Mouse (Mus musculus) kidney, adult 2 months (tissue): ENCODE measurements around the gene Sgcd. TPM values are rescaled to one million over a fixed set of nuclear protein-coding genes. Genes with fewer than 3 reads are reported as not detected.

Experiments used
- DNase-seq: peaks from one replicate; pipeline ENCODE4 v3.0.0; 2021
- H3K27ac ChIP-seq: fragments of 200-500 bp; 2 replicates; pipeline ENCODE4 v1.5.1; 2012; ENCODE audit warnings: low read depth, low read length, control low read depth, inconsistent platforms; ENCODE audit not compliant: insufficient read depth
- H3K27me3 ChIP-seq: fragments of 200-500 bp; replicated peaks from 2 replicates; pipeline ENCODE4 v1.6.1; 2012; ENCODE audit warnings: mild to moderate bottlenecking, moderate library complexity, low read length, inconsistent platforms; ENCODE audit not compliant: control insufficient read depth, insufficient read depth
- H3K36me3 ChIP-seq: fragments of 200-500 bp; 2 replicates; pipeline ENCODE4 v1.6.1; 2012; ENCODE audit warnings: mild to moderate bottlenecking, moderate library complexity, low read length, inconsistent platforms; ENCODE audit not compliant: control insufficient read depth, insufficient read depth
- H3K4me1 ChIP-seq: fragments of 200-500 bp; 2 replicates; pipeline ENCODE4 v1.6.1; 2011; ENCODE audit warnings: low read length; ENCODE audit not compliant: control insufficient read depth, insufficient read depth
- H3K4me3 ChIP-seq: fragments of 200-500 bp; 2 replicates; pipeline ENCODE4 v1.5.1; 2011; ENCODE audit warnings: mild to moderate bottlenecking, low read depth, low read length, control low read depth; ENCODE audit not compliant: insufficient read depth
- CTCF ChIP-seq: fragments of 200-500 bp; conservative IDR thresholded peaks from 2 replicates; pipeline ENCODE4 v1.5.1; 2011; ENCODE audit warnings: low read depth, mild to moderate bottlenecking, control low read depth, low read length, moderate library complexity, mixed read lengths; ENCODE audit not compliant: insufficient read depth, insufficient read length
- POLR2A ChIP-seq: fragments of 200-500 bp; IDR thresholded peaks from one replicate; pipeline ENCODE4 v1.6.1; 2011; ENCODE audit warnings: low read depth, low read length, control low read depth
- WGBS: fragments of 180-500 bp; shearing (Covaris S2); methylation state at CpG from one replicate; pipeline ENCODE4 v1.1.7; 2018; 5-methylcytosine and 5-hydroxymethylcytosine counted together
- polyA plus RNA-seq: library from polyadenylated mRNA; depleted of rRNA; stranded (reverse); fragments of >200 nt; gene quantifications from 2 replicates; pipeline ENCODE4 v1.2.3, GENCODE M21; 2012

Sgcd gene
- polyA plus RNA-seq, 1 experiment: 0.74 TPM

DNA sequence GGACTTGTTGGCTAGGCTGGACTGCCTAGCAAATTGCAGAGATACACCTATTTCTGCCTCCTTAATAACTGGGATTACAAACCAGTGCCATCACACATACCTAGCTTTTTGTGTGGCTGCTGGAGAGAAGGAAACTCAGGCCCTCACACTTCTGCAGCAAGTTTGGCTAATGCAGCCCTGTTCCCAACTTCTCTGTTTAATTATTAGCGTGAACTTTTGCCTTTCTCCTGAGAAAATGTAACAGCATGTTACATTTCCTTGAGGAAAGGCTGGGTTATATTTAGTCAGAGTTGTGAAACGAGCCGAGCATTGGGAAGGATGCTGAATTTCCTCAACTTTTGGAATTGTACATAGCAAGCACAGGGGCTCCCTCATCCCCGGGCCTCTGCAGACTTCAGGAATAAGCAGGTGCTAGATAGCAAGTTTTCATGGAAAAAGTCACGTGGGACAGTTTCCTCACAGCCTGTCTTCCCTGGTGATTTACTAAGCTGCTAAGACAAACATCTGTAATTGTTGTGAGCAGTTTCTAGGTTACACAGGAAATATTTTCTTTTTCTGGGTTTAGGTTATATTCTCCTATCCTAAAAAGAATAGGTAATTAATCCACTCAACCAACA lies 895.4 kb downstream of the Sgcd start:
- peak overlapping the region; percentile 38; the same call in 1 of the 2 replicates for H3K27ac ChIP-seq
- no peaks in the 10 kb centered on the region for H3K27me3 ChIP-seq
- no peaks in the 10 kb centered on the region for H3K36me3 ChIP-seq
- H3K4me1 ChIP-seq: peaks cover 6% of the 10 kb centered on the region; the same call in 1 of the 2 replicates
- 11% methylated on average over 5 of the region's 5 CpGs for WGBS
- TF ChIP-seq POLR2A (no peak), CTCF (no peak)
- peak; percentile 67 for DNase-seq
- no peak overlapping the region for H3K4me3 ChIP-seq

DNA sequence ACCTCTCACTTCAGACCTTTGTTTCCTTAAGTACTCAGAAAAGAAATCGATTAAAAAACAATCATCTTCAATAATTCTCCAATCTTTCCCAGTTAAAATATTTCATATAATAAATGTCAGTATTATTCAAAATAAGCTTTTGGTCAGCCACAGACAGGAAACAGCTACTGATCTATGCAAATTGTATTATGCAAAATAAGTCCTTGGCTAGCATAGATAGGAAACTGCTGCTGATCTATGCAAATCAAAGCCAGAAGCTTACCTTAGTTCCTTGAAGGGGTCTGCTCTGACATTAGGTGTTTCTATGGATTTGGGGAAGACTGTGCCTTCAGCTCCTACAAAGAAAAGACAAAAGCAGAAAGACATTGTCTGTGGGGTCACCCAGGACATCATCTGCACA lies 906.3 kb downstream of the Sgcd start:
- DNase-seq: no peak

DNA sequence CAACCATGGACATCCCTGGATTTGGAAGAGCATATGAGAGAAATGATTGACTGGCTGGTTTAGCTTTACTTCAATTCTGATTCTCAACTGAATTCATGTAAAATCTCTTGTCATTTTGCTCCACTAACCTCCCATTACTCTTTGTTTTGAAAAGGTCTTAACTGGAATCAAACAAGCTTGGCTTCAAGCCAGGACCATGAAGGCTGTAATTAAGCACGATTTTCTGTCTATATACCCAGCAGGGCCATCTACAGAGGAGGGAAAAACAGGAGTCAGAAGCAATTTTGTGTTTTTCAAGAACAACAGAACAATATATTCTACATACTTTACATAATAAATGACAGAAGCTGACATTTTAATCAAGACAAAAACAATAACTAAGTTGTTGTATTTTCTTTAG lies 915.2 kb downstream of the Sgcd start:
- WGBS: 28% methylated on average over 1 of the region's 1 CpGs

More for the DNA sequence above, 906.3 kb downstream of the Sgcd start:
- 96% methylated on average over 1 of the region's 1 CpGs for WGBS
- H3K27ac ChIP-seq: no peak overlapping the region
- no peaks in the 10 kb centered on the region for H3K4me1 ChIP-seq
- no peaks in the 10 kb centered on the region for H3K27me3 ChIP-seq
- H3K36me3 ChIP-seq: no peaks in the 10 kb centered on the region
- TF ChIP-seq CTCF: no peak
- TF ChIP-seq POLR2A: no peak
- H3K4me3 ChIP-seq: no peak overlapping the region

DNA sequence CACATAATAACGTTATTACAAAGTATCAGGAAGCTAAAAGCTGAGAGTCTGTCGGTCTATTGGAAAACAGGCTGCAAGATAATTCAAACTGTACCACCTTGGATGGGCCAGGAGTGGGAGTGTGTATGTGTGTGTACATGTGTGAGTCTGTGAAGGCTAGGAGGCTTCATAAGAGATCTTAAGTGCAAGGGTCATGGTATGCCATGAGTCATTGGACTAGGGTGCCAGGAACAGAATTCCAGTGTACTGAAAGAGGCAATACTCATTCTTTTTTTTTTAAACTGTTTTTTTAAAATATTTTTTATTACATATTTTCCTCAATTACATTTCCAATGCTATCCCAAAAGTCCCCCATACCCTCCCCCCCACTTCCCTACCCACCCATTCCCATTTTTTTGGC lies 917.6 kb downstream of the Sgcd start:
- H3K36me3 ChIP-seq: no peaks in the 10 kb centered on the region
- no peak overlapping the region for H3K27ac ChIP-seq
- H3K27me3 ChIP-seq: no peaks in the 10 kb centered on the region
- WGBS: 95% methylated on average over 2 of the region's 2 CpGs
- no peak for DNase-seq
- no peak for TF ChIP-seq POLR2A
- no peak for TF ChIP-seq CTCF
- H3K4me3 ChIP-seq: no peak overlapping the region
- no peaks in the 10 kb centered on the region for H3K4me1 ChIP-seq

More for the DNA sequence above, 915.2 kb downstream of the Sgcd start:
- Histone ChIP-seq H3K27ac (no peak overlapping the region), H3K4me3 (no peak overlapping the region), H3K27me3 (no peaks in the 10 kb centered on the region), H3K36me3 (no peaks in the 10 kb centered on the region), H3K4me1 (no peaks in the 10 kb centered on the region)
- DNase-seq: no peak
- TF ChIP-seq POLR2A (no peak), CTCF (no peak)

DNA sequence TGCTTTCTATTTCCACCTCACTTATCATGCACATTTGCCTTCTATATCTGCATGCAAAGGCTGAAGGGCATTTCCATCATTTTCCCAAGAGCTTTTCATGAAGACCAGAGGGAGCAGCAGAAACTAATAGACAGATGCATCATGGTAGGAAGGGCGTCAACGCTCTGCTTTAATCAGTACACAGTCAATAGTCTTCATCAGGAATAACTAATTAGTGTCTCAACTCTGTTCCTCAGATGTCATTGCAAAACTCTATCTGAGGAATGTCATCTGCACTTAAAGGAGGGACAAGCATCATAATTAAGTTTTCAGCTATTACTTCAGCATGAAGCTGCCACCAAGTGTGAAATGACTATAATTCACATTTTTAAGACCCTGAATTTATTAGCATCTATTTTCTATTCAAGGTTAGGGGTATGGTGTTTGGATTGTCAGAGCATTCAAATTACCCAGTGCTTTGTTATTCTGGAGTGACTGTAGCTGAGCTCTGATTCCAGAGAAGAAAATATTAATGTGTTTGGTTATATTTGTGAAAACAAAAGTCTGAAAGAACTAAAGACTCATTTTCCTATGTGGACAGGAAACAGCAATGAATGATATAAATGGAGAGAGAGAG lies 918.9 kb downstream of the Sgcd start:
- Histone ChIP-seq H3K4me3 (no peak overlapping the region), H3K27me3 (no peaks in the 10 kb centered on the region), H3K27ac (no peak overlapping the region), H3K36me3 (no peaks in the 10 kb centered on the region), H3K4me1 (no peaks in the 10 kb centered on the region)
- no peak for DNase-seq
- TF ChIP-seq CTCF (no peak), POLR2A (no peak)
- WGBS: 94% methylated on average over 2 of the region's 2 CpGs

DNA sequence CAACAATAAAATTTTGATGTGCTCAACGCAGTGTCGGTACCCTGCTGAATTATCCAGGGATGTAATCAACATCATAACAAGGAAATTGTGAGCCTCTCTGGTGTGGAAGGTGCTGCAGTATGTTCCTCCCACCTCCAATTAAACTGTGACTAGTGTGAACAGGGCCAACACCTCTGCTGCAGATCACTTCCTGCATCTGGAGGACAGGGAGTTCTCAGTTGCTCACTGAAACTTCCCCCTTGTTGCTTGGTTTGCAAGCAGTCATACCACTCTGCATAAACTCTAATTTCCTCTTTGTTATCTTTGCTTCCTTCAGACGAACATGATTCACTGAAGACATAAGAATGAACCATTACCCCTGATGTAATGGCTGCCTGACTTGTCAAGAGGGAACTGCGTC lies 925.1 kb downstream of the Sgcd start:
- DNase-seq: no peak
- no peaks in the 10 kb centered on the region for H3K36me3 ChIP-seq
- no peaks in the 10 kb centered on the region for H3K4me1 ChIP-seq
- no peak overlapping the region for H3K27ac ChIP-seq
- no peaks in the 10 kb centered on the region for H3K27me3 ChIP-seq
- WGBS: 62% methylated on average over 4 of the region's 4 CpGs
- H3K4me3 ChIP-seq: no peak overlapping the region
- TF ChIP-seq CTCF: no peak
- no peak for TF ChIP-seq POLR2A

DNA sequence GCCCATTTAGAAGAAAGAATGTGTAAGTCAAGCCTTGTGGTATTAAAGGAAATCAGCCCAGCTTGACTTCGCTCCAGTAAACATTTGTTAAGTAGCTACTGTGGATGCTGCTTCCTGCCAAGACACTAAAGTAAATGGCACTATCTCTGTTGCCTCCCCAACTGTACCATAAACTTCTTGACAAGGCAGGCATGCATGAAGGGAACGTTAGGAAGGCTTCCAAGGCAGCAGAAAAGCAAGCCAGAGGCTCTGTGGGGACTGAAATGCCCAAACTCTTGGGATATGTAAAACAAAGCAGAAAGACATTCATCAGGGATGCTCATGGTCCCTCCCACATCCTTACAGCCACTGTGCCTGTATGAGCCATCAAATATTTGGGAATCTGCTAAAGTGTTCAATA lies 938.4 kb downstream of the Sgcd start:
- Histone ChIP-seq H3K27ac (no peak overlapping the region), H3K4me1 (no peaks in the 10 kb centered on the region), H3K36me3 (no peaks in the 10 kb centered on the region), H3K4me3 (no peak overlapping the region), H3K27me3 (no peaks in the 10 kb centered on the region)
- 44% methylated on average over 2 of the region's 2 CpGs for WGBS
- no peak for TF ChIP-seq POLR2A
- TF ChIP-seq CTCF: no peak
- no peak for DNase-seq
